Mouse (Mus musculus) myocyte (in vitro differentiated cells): ENCODE data around the gene Grhl3. TPM values are rescaled to one million over a fixed set of nuclear protein-coding genes. Genes with fewer than 3 reads are reported as not detected.

Experiments used
- H3K27me3 ChIP-seq: one replicate; pipeline ENCODE4 v1.6.1; 2011; ENCODE audit not compliant: control insufficient read depth, insufficient read depth, insufficient read length
- H3K36me3 ChIP-seq: one replicate; pipeline ENCODE4 v1.6.1; 2011; ENCODE audit not compliant: control insufficient read depth, insufficient read depth
- H3K4me2 ChIP-seq: one replicate; pipeline ENCODE4 v1.6.1; 2011; ENCODE audit warnings: low read depth, control low read depth
- H3K4me3 ChIP-seq: one replicate; pipeline ENCODE4 v1.5.1; 2011; ENCODE audit warnings: mild to moderate bottlenecking, control low read depth, moderate library complexity
- H3K79me2 ChIP-seq: one replicate; pipeline ENCODE4 v1.6.1; 2011; ENCODE audit not compliant: control insufficient read depth, insufficient read depth
- H3ac ChIP-seq: one replicate; pipeline ENCODE4 v1.6.1; 2011; ENCODE audit not compliant: control insufficient read depth, insufficient read length
- CEBPB ChIP-seq: IDR thresholded peaks from 2 replicates; pipeline ENCODE4 v1.6.1; 2011; ENCODE audit warnings: mild to moderate bottlenecking, moderate library complexity; ENCODE audit not compliant: poor library complexity, insufficient read depth, severe bottlenecking
- E2F4 ChIP-seq: IDR thresholded peaks from one replicate; pipeline ENCODE4 v1.6.1; 2011; ENCODE audit warnings: mild to moderate bottlenecking, control low read depth, moderate library complexity; ENCODE audit not compliant: insufficient read depth
- MAX ChIP-seq: IDR thresholded peaks from one replicate; pipeline ENCODE4 v1.6.1; 2011; ENCODE audit warnings: low read depth, mild to moderate bottlenecking, control low read depth
- MYOD1 ChIP-seq, 3 experiments: IDR thresholded peaks; one replicate each; pipeline ENCODE4 v1.6.1; 2011; ENCODE audit warnings: control low read depth in 2 of 3, low read depth in 2 of 3, mild to moderate bottlenecking in 2 of 3, moderate library complexity in 1 of 3; ENCODE audit not compliant: insufficient read length in 2 of 3, control insufficient read depth in 1 of 3
- MYOG ChIP-seq, 3 experiments: IDR thresholded peaks; one replicate each; pipeline ENCODE4 v1.6.1; 2011; ENCODE audit warnings: control low read depth in 2 of 3, low read depth in 2 of 3, mild to moderate bottlenecking in 2 of 3; ENCODE audit not compliant: insufficient read length in 2 of 3, control insufficient read depth in 1 of 3, insufficient read depth in 1 of 3
- POLR2A ChIP-seq: IDR thresholded peaks from one replicate; pipeline ENCODE4 v1.6.1; 2011; ENCODE audit warnings: low read depth, mild to moderate bottlenecking, control low read depth, moderate library complexity; ENCODE audit not compliant: insufficient read length
- POLR2AphosphoS2 ChIP-seq: IDR thresholded peaks from one replicate; pipeline ENCODE4 v1.6.1; 2011; ENCODE audit warnings: low read depth, control low read depth; ENCODE audit not compliant: insufficient read length
- REST ChIP-seq: IDR thresholded peaks from one replicate; pipeline ENCODE4 v1.6.1; 2011; ENCODE audit warnings: mild to moderate bottlenecking, control low read depth, moderate library complexity; ENCODE audit not compliant: insufficient read depth, insufficient read length
- SRF ChIP-seq: IDR thresholded peaks from one replicate; pipeline ENCODE4 v1.6.1; 2011; ENCODE audit warnings: low read depth; ENCODE audit not compliant: control insufficient read depth, insufficient read length
- TCF12 ChIP-seq: IDR thresholded peaks from one replicate; pipeline ENCODE4 v1.6.1; 2011; ENCODE audit warnings: mild to moderate bottlenecking, control low read depth; ENCODE audit not compliant: poor library complexity, insufficient read depth, severe bottlenecking
- TCF3 ChIP-seq: IDR thresholded peaks from one replicate; pipeline ENCODE4 v1.6.1; 2011; ENCODE audit warnings: low read depth, control low read depth; ENCODE audit not compliant: insufficient read length
- USF1 ChIP-seq: IDR thresholded peaks from one replicate; pipeline ENCODE4 v1.6.1; 2011; ENCODE audit warnings: low read depth, mild to moderate bottlenecking, control low read depth, moderate library complexity
- polyA plus RNA-seq: library from polyadenylated mRNA; unstranded; fragments of >200 nt; fragmentation: generic; extraction: Trizol; gene quantifications from one replicate; pipeline ENCODE4 v1.2.1, GENCODE M21; 2012; ENCODE audit warnings: missing spikeins

The Grhl3 gene
- polyA plus RNA-seq, 1 experiment: 0.95 TPM

- Histone ChIP-seq H3K36me3 (no peaks in the 10 kb centered on the region), H3ac (no peak overlapping the region), H3K4me2 (peak overlapping the region; percentile 71), H3K79me2 (no peaks in the 10 kb centered on the region), H3K27me3 (no peaks in the 10 kb centered on the region), H3K4me3 (peak overlapping the region; percentile 6)
- TF ChIP-seq CEBPB: no peak
- no peak for TF ChIP-seq TCF3
- no peak for TF ChIP-seq POLR2A
- no peak for TF ChIP-seq MAX
- TF ChIP-seq E2F4: no peak
- no peak for TF ChIP-seq SRF
- TF ChIP-seq MYOD1 (IDR thresholded peaks at IDR 0.05; ENCODE audit: control insufficient read depth in 1 of 3, insufficient read length in 2 of 3, low read depth in 2 of 3): no peak
- TF ChIP-seq TCF12: no peak
- no peak for TF ChIP-seq POLR2AphosphoS2
- no peak for TF ChIP-seq MYOG (IDR thresholded peaks at IDR 0.05; ENCODE audit: control insufficient read depth in 1 of 3, insufficient read depth in 1 of 3, insufficient read length in 2 of 3, low read depth in 2 of 3)
- TF ChIP-seq USF1: no peak
- no peak for TF ChIP-seq REST
Observed at GRCm38 (mm10) chr4:135545080-135545511, 28.3 kb downstream of the Grhl3 start.

GRCm38 (mm10) chr4:135544284-135544683 is 29.1 kb downstream of the Grhl3 start:
- H3K79me2 ChIP-seq: no peaks in the 10 kb centered on the region
- no peak overlapping the region for H3ac ChIP-seq
- peak overlapping the region; percentile 6 for H3K4me3 ChIP-seq
- no peaks in the 10 kb centered on the region for H3K27me3 ChIP-seq
- H3K4me2 ChIP-seq: no peak overlapping the region
- no peak for TF ChIP-seq TCF12
- no peak for TF ChIP-seq MYOD1 (IDR thresholded peaks at IDR 0.05; ENCODE audit: control insufficient read depth in 1 of 3, insufficient read length in 2 of 3, low read depth in 2 of 3)
- TF ChIP-seq POLR2AphosphoS2: no peak
- no peak for TF ChIP-seq SRF
- no peaks in the 10 kb centered on the region for H3K36me3 ChIP-seq

- TF ChIP-seq MYOD1 (IDR thresholded peaks at IDR 0.05; ENCODE audit: control insufficient read depth in 1 of 3, insufficient read length in 2 of 3, low read depth in 2 of 3) (no peak), TCF3 (no peak)
- Histone ChIP-seq H3K27me3 (no peaks in the 10 kb centered on the region), H3K79me2 (no peaks in the 10 kb centered on the region), H3K4me3 (no peak overlapping the region), H3K36me3 (no peaks in the 10 kb centered on the region), H3K4me2 (no peak overlapping the region), H3ac (no peak overlapping the region)
Observed at GRCm38 (mm10) chr4:135540057-135540456, 33.4 kb downstream of the Grhl3 start.

GRCm38 (mm10) chr4:135539056-135539455 is 34.4 kb downstream of the Grhl3 start:
- TF ChIP-seq POLR2A (no peak), MYOG (IDR thresholded peaks at IDR 0.05; ENCODE audit: control insufficient read depth in 1 of 3, insufficient read depth in 1 of 3, insufficient read length in 2 of 3, low read depth in 2 of 3) (no peak), TCF12 (no peak), REST (no peak), MAX (no peak), USF1 (no peak), POLR2AphosphoS2 (no peak), SRF (no peak), E2F4 (no peak), TCF3 (no peak), MYOD1 (IDR thresholded peaks at IDR 0.05; ENCODE audit: control insufficient read depth in 1 of 3, insufficient read length in 2 of 3, low read depth in 2 of 3) (no peak), CEBPB (no peak)
- Histone ChIP-seq H3ac (no peak overlapping the region), H3K4me2 (no peak overlapping the region), H3K4me3 (no peak overlapping the region), H3K79me2 (no peaks in the 10 kb centered on the region), H3K27me3 (no peaks in the 10 kb centered on the region), H3K36me3 (no peaks in the 10 kb centered on the region)

- H3K79me2 ChIP-seq: no peaks in the 10 kb centered on the region
- TF ChIP-seq REST (no peak), MYOD1 (IDR thresholded peaks at IDR 0.05; ENCODE audit: control insufficient read depth in 1 of 3, insufficient read length in 2 of 3, low read depth in 2 of 3) (no peak), USF1 (no peak)
- no peaks in the 10 kb centered on the region for H3K36me3 ChIP-seq
- H3ac ChIP-seq: no peak overlapping the region
- H3K27me3 ChIP-seq: no peaks in the 10 kb centered on the region
- no peak overlapping the region for H3K4me3 ChIP-seq
- no peak overlapping the region for H3K4me2 ChIP-seq
Observed at GRCm38 (mm10) chr4:135535021-135535420, 38.4 kb downstream of the Grhl3 start.
